Mouse (Mus musculus): ENCODE data around the gene Glmp. TPM values are rescaled to one million over a fixed set of nuclear protein-coding genes. Genes with fewer than 3 reads are reported as not detected.
"Not testable (repeated sequence)": the region's sequence is repeated elsewhere in the genome, so short reads cannot be mapped to it uniquely, and the experiment has no call there.

The Glmp gene
- 10 to 100 TPM; 77.5 to 91.1 TPM for total RNA-seq (2021)
- long read RNA-seq, experiment 1, full-length matches to known transcripts = 38 of 41 reads
- long read RNA-seq, experiment 1, partial matches to known transcripts = 1 of 41 reads
- long read RNA-seq, experiment 1, other reads (novel, unspliced or antisense) = 2 of 41 reads
- long read RNA-seq, experiment 2, full-length matches to known transcripts = 31 of 35 reads
- long read RNA-seq, experiment 2, partial matches to known transcripts = 2 of 35 reads
- long read RNA-seq, experiment 2, other reads (novel, unspliced or antisense) = 2 of 35 reads

- peak within 1 kb of the TSS; percentile 84 for H3K4me3 ChIP-seq
- peak within 1 kb of the TSS; percentile 72 for H3K27ac ChIP-seq
- no peak for TF ChIP-seq CTCF (IDR thresholded peaks at IDR 0.05)
- peak; percentile 46 to 51 for DNase-seq (ENCODE audit: extremely low spot score in 1 of 2, low spot score in 2 of 2)
- intact Hi-C loops (cut with DNase I) = no loop called here
Measured at GRCm38 (mm10) chr3:88324951-88325405, at the start of gene Glmp. TSS of gene Glmp (plus strand) at chr3:88325023.

DNA sequence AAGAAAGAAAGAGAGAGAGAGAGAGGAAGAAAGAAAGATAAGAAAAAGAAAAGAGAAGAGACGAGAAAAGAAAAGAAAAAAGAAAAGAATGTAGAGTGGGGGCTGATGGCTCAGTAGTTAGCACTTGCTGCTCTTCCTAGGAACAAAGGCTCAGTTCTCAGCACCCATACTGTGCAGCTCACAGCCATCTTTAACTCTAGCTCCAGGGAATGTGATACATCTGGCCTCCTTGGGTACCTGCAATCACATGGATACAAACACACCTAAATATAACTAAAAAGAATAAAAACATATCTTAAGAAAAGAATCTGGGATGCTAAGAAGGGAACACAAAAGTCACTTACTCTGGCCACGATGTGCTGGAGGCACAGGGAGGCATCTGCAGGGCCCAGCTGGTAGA lies 48.7 kb upstream of the Glmp start:
- TF ChIP-seq CTCF (IDR thresholded peaks at IDR 0.05) = no peak
- intact Hi-C loops (cut with DNase I) = loop anchor here (2.0 kb wide), 1 partner anchor 31 kb away; no protein-coding TSS in a partner anchor

DNA sequence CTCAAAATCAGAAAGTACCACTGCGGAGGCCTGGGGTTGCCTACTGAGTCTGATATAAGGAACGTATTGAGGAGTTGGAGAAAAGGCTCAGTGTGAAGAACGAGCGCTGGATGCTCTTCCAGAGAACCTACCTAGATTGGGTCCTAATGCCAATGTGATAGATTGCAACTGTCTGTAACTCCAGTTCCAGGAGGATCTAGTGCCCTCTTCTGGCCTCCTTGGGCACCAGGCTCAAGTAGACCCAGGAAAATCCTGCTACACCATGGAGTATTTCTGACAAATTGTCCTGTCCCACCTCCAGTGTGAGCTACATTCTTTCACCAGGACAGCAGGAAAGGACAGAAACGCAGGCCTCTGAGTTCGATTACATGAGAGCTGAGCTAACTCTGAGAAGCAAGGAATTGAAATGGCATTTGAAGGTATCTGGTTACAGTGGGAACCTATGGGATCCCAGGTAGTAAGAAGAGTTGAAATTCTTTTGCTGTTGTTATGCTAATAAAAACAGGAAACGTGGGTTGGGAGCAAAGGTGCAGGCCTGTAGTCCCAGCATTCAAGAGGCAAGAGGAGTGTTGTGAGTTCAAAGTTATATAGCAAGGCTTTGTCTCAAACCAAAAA lies 48.2 kb upstream of the Glmp start:
- TF ChIP-seq CTCF (IDR thresholded peaks at IDR 0.05) = peak; percentile 69
- H3K27ac ChIP-seq = no peak overlapping the region
- H3K4me3 ChIP-seq = no peak overlapping the region
- intact Hi-C loops (cut with DNase I) = loop anchor here (2.0 kb wide), 1 partner anchor 32 kb away; no protein-coding TSS in a partner anchor
- peak in 1 of 2 experiments; percentile 17 for DNase-seq (ENCODE audit: extremely low spot score in 1 of 2, low spot score in 2 of 2)

More for the DNA sequence above, 48.7 kb upstream of the Glmp start:
- Histone ChIP-seq H3K27ac (no peak overlapping the region), H3K4me3 (no peak overlapping the region)
- DNase-seq (ENCODE audit: extremely low spot score in 1 of 2, low spot score in 2 of 2) = no peak

DNA sequence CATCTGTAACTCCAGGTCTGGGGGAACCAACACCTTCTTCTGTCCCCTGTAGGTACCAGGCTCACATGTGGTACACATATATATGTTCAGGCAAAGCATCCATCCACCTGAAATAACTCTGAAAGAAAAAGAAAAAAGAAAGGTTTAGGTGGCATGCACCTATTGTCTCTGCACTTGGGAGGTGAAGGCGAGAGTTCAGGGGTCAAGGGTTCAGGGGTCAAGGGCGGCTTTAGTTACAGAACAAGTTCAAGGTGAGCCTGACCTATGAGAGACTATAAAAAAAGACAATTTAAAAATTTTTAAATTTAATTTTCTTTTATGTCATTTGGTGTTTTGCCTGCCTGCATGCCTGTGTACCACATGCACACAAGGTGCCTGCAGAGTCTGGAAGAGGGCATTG lies 44.8 kb upstream of the Glmp start:
- no peak overlapping the region for H3K4me3 ChIP-seq
- no peak overlapping the region for H3K27ac ChIP-seq
- no peak for DNase-seq (ENCODE audit: extremely low spot score in 1 of 2, low spot score in 2 of 2)
- no peak for TF ChIP-seq CTCF (IDR thresholded peaks at IDR 0.05)
- intact Hi-C loops (cut with DNase I) = no loop called here

DNA sequence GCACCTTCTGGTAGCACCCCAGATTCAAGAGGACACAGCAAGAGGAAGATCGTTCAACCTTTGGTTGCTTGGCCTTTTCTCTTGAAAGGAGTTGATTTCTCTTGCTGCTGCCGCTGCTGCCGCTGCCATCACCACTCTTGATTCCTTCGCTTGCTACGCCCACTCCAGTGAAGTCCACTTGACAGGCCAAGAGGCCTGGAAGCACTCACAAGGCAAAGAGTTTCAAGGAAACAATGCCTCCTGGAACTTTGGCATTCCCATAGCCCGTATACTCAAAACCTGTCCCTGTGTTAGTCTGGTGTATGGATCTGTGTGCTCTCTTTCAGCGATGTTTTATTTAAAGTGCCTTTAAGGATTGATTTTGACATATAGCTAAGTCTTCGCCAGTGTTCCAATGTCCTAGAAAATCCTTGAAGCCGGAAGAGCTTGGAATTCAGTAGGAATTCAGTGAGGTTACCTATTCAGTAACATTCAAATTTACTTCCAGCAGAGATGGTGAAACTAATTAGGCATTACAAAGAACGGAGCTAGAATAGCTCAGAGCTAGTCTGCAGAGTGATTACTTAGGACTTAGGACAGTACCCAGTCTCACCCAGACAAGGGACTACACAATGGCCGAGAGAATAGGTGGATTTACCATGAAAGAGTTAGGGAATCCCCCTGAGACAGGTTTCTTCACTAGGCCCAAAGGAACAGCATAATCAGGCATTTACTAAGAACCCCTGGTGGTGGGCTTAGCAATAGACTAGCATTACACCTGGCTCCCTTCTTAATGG lies 43.5 kb upstream of the Glmp start:
- H3K27ac ChIP-seq; DNase-seq (ENCODE audit: extremely low spot score in 1 of 2, low spot score in 2 of 2); intact Hi-C loops (cut with DNase I); H3K4me3 ChIP-seq: not testable (repeated sequence)

DNA sequence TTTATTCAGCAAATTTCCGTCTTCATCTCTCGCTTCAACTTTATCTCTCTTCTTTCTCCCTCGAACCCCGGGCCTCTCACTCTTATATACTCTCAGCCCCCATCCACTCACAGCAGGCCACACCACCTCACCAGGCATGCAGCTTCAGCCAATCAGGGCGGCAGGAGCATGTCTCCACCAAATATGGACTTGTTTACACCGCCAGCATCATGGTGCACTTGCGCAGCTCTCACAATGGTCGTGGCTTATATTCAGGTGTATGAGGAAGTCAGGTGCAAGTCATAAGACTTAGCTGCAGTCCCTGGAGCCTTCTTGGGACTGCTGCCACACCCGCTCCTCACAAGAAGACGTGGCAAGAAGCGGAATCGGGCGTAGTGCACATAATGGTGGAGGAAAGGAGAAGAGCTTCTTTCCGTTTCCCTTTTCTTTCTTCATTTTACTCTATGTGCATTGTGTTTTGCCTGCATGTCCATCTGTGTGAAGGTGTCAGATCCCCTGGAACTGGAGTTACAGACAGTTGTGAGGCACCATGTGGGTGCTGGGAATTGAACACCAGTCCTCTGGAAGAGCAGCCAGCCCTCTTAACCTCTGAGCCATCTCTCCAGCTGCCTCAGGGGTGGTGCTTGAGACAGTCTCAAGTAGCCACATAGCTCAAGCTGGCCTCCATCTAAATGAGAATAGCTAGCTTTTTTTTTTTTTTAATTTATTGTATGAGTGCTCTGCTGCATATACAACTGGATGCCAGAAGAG lies 39.8 kb upstream of the Glmp start:
- H3K27ac ChIP-seq; intact Hi-C loops (cut with DNase I); DNase-seq (ENCODE audit: extremely low spot score in 1 of 2, low spot score in 2 of 2); H3K4me3 ChIP-seq: not testable (repeated sequence)

GRCm38 (mm10) chr3:88285565-88285895 lies 39.3 kb upstream of the Glmp start:
- H3K4me3 ChIP-seq; H3K27ac ChIP-seq; intact Hi-C loops (cut with DNase I); DNase-seq (ENCODE audit: extremely low spot score in 1 of 2, low spot score in 2 of 2): not testable (repeated sequence)

GRCm38 (mm10) chr3:88287110-88287509 lies 37.7 kb upstream of the Glmp start, which contains the start of gene Gm38392:
TSS of gene Gm38392 (minus strand) at chr3:88287210.
- Histone ChIP-seq H3K27ac (no peak within 1 kb of the TSS), H3K4me3 (no peak within 1 kb of the TSS)
- intact Hi-C loops (cut with DNase I) = no loop called here
- no peak for TF ChIP-seq CTCF (IDR thresholded peaks at IDR 0.05)
- no peak for DNase-seq (ENCODE audit: extremely low spot score in 1 of 2, low spot score in 2 of 2)

- H3K4me3 ChIP-seq; intact Hi-C loops (cut with DNase I); DNase-seq (ENCODE audit: extremely low spot score in 1 of 2, low spot score in 2 of 2); H3K27ac ChIP-seq: not testable (repeated sequence)
Measured at GRCm38 (mm10) chr3:88288133-88288713, 36.6 kb upstream of the Glmp start.

DNA sequence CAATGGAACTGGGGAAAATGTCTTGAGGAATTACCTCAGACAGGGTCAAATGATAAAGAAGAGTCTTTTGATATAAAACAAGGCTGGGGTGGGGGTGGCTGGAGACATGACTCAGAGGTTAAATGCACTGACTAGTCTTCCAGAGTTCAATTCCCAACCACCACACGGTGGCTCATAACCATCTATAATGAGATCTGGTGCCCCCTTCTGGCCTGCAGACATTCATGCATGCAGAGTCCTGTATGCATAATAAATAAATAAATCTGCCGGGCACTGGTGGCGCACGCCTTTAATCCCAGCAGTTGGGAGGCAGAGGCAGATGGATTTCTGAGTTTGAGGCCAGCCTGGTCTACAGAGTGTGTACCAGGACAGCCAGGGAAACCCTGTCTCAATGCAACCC lies 32.9 kb upstream of the Glmp start:
- no peak for DNase-seq (ENCODE audit: extremely low spot score in 1 of 2, low spot score in 2 of 2)
- intact Hi-C loops (cut with DNase I) = no loop called here
- no peak overlapping the region for H3K27ac ChIP-seq
- TF ChIP-seq CTCF (IDR thresholded peaks at IDR 0.05) = peak; percentile 58
- no peak overlapping the region for H3K4me3 ChIP-seq

- H3K4me3 ChIP-seq; H3K27ac ChIP-seq; DNase-seq (ENCODE audit: extremely low spot score in 1 of 2, low spot score in 2 of 2); intact Hi-C loops (cut with DNase I): not testable (repeated sequence)
Measured at GRCm38 (mm10) chr3:88295272-88295671, 29.6 kb upstream of the Glmp start.
